Mouse (Mus musculus) spleen, adult 2 months (tissue): ENCODE data around the gene Zbtb17. TPM values are rescaled to one million over a fixed set of nuclear protein-coding genes. Genes with fewer than 3 reads are reported as not detected.

Experiments used
- DNase-seq, 2 experiments: peaks; one replicate each; pipeline versions ENCODE4 v3.0.0 to v3.0.0-alpha.2; 2012 to 2021; ENCODE audit warnings: low spot score in 2 of 2, low read depth in 1 of 2
- H3K27ac ChIP-seq: fragments of 200-500 bp; 2 replicates; pipeline ENCODE4 v1.5.1; 2012; ENCODE audit warnings: low read length, inconsistent platforms; ENCODE audit not compliant: insufficient read depth
- H3K27me3 ChIP-seq: fragments of 200-500 bp; 2 replicates; pipeline ENCODE4 v1.6.1; 2012; ENCODE audit warnings: mild to moderate bottlenecking, moderate library complexity, low read length, inconsistent platforms; ENCODE audit not compliant: control insufficient read depth, insufficient read depth
- H3K36me3 ChIP-seq: fragments of 200-500 bp; 2 replicates; pipeline ENCODE4 v1.6.1; 2012; ENCODE audit warnings: mild to moderate bottlenecking, low read length, inconsistent platforms; ENCODE audit not compliant: control insufficient read depth, insufficient read depth
- H3K4me1 ChIP-seq: fragments of 200-500 bp; 2 replicates; pipeline ENCODE4 v1.6.1; 2011; ENCODE audit warnings: inconsistent platforms; ENCODE audit not compliant: control insufficient read depth, insufficient read depth, insufficient read length
- H3K4me3 ChIP-seq: fragments of 200-500 bp; 2 replicates; pipeline ENCODE4 v1.5.1; 2011; ENCODE audit warnings: mild to moderate bottlenecking, inconsistent platforms; ENCODE audit not compliant: insufficient read depth, insufficient read length; ENCODE audit errors: extremely low read depth
- CTCF ChIP-seq: fragments of 200-500 bp; IDR thresholded peaks from 2 replicates; pipeline ENCODE4 v1.5.1; 2011; ENCODE audit warnings: mild to moderate bottlenecking, inconsistent platforms; ENCODE audit not compliant: insufficient read depth, insufficient read length, insufficient replicate concordance; ENCODE audit errors: extremely low read depth
- POLR2A ChIP-seq: fragments of 200-500 bp; IDR thresholded peaks from 2 replicates; pipeline ENCODE4 v1.6.1; 2011; ENCODE audit warnings: low read depth, low read length, inconsistent platforms
- WGBS: fragments of 180-500 bp; shearing (Covaris S2); methylation state at CpG from one replicate; pipeline ENCODE4 v1.1.7; 2018; 5-methylcytosine and 5-hydroxymethylcytosine counted together
- polyA plus RNA-seq: library from polyadenylated mRNA; depleted of rRNA; stranded (reverse); fragments of >200 nt; gene quantifications from 2 replicates; pipeline ENCODE4 v1.2.3, GENCODE M21; 2012

Gene Zbtb17
- polyA plus RNA-seq, 1 experiment, result 35.0 TPM

DNA sequence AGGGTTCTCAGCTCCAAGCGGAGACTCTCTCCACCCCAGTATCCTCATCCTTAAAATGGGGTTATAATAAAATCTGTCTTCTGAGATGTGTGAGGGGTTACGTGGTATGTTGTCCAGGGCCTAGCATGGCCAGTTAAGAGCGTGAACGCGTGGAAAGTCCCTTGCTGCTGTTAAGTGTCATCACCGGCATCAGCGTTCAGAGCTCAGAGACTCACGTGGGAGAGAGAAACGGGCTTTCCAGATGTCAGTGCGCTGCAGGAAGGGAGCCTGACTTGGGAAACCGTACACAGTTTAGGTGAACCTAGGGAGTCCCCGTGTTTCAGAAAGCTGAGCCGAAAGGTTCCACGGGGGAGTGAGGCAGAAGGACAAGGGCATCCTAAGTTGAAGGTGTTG is 870 bp downstream of the Zbtb17 start:
- Histone ChIP-seq H3K4me3 (peak overlapping the region; percentile 90), H3K27ac (no peak overlapping the region), H3K4me1 (peaks cover 4% of the 10 kb centered on the region; the same call in 1 of the 2 replicates), H3K27me3 (no peaks in the 10 kb centered on the region), H3K36me3 (peaks cover 3% of the 10 kb centered on the region; the same call in 1 of the 2 replicates)
- no peak for DNase-seq
- WGBS, result 21% methylated on average over 14 of the region's 14 CpGs
- TF ChIP-seq POLR2A (no peak), CTCF (no peak)

DNA sequence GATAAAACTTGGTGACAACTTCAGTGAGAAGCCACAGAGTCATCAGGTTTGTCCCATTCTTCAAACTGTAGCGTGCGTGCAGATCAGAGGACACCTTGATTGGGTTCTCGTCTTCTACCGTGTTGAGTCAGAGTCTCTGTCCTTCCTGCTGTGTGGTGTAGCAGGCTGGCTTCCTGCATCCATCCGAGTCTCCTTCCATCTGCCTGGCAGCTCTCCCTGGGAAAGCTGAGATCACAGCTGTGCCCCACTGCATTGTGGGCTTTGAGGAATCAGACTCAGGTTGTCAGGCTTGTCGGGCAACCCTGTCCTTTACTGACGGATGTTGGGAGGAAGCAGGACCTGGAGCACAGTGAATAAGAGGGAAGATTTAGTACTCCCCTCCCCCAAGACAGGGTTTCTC is 1.8 kb downstream of the Zbtb17 start:
- WGBS, result 83% methylated on average over 7 of the region's 7 CpGs
- no peak for DNase-seq
- peaks cover 3% of the 10 kb centered on the region; the same call in 1 of the 2 replicates for H3K36me3 ChIP-seq
- TF ChIP-seq CTCF, result no peak
- TF ChIP-seq POLR2A, result no peak
- H3K27ac ChIP-seq, result no peak overlapping the region
- no peak overlapping the region for H3K4me3 ChIP-seq
- H3K4me1 ChIP-seq, result peaks cover 4% of the 10 kb centered on the region; the same call in 1 of the 2 replicates
- H3K27me3 ChIP-seq, result no peaks in the 10 kb centered on the region

GRCm38 (mm10) chr4:141451251-141451650 is 6.8 kb downstream of the Zbtb17 start:
- DNase-seq, result no peak
- H3K27ac ChIP-seq, result no peak overlapping the region
- peaks cover 10% of the 10 kb centered on the region; the same call in 1 of the 2 replicates for H3K4me1 ChIP-seq
- H3K27me3 ChIP-seq, result no peaks in the 10 kb centered on the region
- 81% methylated on average over 2 of the region's 2 CpGs for WGBS
- H3K36me3 ChIP-seq, result peaks cover 7% of the 10 kb centered on the region; the same call in 1 of the 2 replicates
- H3K4me3 ChIP-seq, result no peak overlapping the region
- TF ChIP-seq POLR2A (no peak), CTCF (no peak)

DNA sequence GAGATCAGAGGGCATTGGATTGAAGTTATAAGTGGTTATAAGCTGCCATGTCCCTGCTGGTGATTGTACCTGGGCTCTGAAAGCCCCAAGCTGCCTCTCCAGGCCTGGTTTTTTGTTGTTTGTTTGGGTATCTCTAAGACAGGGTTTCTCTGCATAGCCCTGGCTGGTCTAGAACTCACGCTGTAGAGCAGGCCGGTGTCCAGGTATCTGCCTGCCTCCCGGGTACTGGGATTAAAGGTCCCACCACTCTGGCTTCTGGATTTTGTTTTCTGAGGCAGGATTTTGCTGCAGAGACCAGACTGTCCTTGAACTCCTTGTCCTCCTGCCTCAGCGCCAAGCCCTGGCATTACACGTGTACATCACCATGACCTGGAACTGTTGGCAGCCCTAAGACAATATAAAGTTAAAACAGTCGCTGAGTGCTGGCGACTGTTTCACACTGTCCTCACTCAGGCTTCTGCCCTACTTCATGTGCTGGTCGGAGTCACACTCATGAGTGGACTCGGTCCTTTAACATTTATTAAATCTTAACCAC is 7.5 kb downstream of the Zbtb17 start:
- Histone ChIP-seq H3K27ac (no peak overlapping the region), H3K4me3 (no peak overlapping the region), H3K36me3 (peaks cover 7% of the 10 kb centered on the region; the same call in 1 of the 2 replicates), H3K4me1 (peaks cover 10% of the 10 kb centered on the region; the same call in 1 of the 2 replicates), H3K27me3 (no peaks in the 10 kb centered on the region)
- 92% methylated on average over 9 of the region's 9 CpGs for WGBS
- no peak for TF ChIP-seq POLR2A
- TF ChIP-seq CTCF, result no peak
- no peak for DNase-seq

GRCm38 (mm10) chr4:141454581-141455350 is 10.3 kb downstream of the Zbtb17 start:
- Histone ChIP-seq H3K4me1 (peaks cover 10% of the 10 kb centered on the region; the same call in 1 of the 2 replicates), H3K27ac (peak overlapping the region; percentile 44), H3K27me3 (no peaks in the 10 kb centered on the region), H3K4me3 (no peak overlapping the region), H3K36me3 (peaks cover 8% of the 10 kb centered on the region; the same call in 1 of the 2 replicates)
- TF ChIP-seq CTCF (no peak), POLR2A (no peak)
- 41% methylated on average over 14 of the region's 14 CpGs for WGBS
- DNase-seq, result peak in 1 of 2 experiments; percentile 41

DNA sequence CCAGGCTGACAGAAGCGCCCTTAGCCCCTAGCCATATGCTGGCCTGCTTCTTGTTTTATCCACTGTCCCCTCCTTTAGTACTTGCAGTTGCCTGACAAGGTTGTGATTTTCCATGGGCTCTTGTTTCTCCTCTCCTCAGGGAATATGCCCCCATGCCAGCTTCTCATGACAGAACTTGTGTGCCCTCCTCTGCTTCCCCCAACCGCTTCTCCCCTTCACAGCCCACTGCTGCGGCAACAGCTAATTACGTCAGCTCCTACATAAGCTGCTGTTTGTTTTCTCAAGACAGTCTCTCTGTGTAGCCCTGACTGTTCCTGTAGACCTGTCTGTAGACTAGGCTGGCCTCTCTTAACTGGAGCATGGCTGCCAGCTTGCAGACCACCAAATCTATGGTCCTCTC is 11.1 kb downstream of the Zbtb17 start:
- peaks cover 7% of the 10 kb centered on the region; the same call in 1 of the 2 replicates for H3K36me3 ChIP-seq
- no peak for DNase-seq
- TF ChIP-seq POLR2A (no peak), CTCF (no peak)
- H3K27me3 ChIP-seq, result no peaks in the 10 kb centered on the region
- WGBS, result 93% methylated on average over 4 of the region's 4 CpGs
- peaks cover 10% of the 10 kb centered on the region; the same call in 1 of the 2 replicates for H3K4me1 ChIP-seq
- no peak overlapping the region for H3K4me3 ChIP-seq
- no peak overlapping the region for H3K27ac ChIP-seq
